Mouse (Mus musculus): ENCODE results near the gene Katnal1. TPM values are rescaled to one million over a fixed set of nuclear protein-coding genes. Genes with fewer than 3 reads are reported as not detected.

Katnal1 gene
- polyA plus RNA-seq, 1 experiment from 2014 or later = 38.0 TPM

- Histone ChIP-seq H3K36me3 (replicated peaks; ENCODE audit: control insufficient read depth, insufficient read depth) (peaks cover 29% of the 10 kb centered on the region), H3K4me1 (replicated peaks; ENCODE audit: control insufficient read depth, insufficient read depth, low read length) (no peaks in the 10 kb centered on the region), H3K27me3 (ENCODE audit: control insufficient read depth, insufficient read depth, low read length) (no peaks in the 10 kb centered on the region), H3K4me3 (replicated peaks; ENCODE audit: low read length) (no peak overlapping the region), H3K9me3 (ENCODE audit: control insufficient read depth, low read length) (no peaks in the 10 kb centered on the region), H3K27ac (no peak overlapping the region; the same call in 1 of the 2 replicates), H3K4me2 (replicated peaks) (peak overlapping the region; percentile 33), H3K9ac (peak overlapping the region; percentile 37; the same call in 1 of the 2 replicates)
- 27% methylated on average over 22 of the region's 22 CpGs for WGBS
- ATAC-seq (ENCODE audit: low FRiP score) (peak; percentile 91), DNase-seq (ENCODE audit: low spot score) (peak; percentile 52)
Measured at GRCm38 (mm10) chr5:148885821-148886609, 43.1 kb downstream of the Katnal1 start.

- 85% methylated on average over 8 of the region's 8 CpGs for WGBS
- Histone ChIP-seq H3K36me3 (replicated peaks; ENCODE audit: control insufficient read depth, insufficient read depth) (peaks cover 20% of the 10 kb centered on the region), H3K4me2 (replicated peaks) (no peak overlapping the region), H3K9ac (no peak overlapping the region), H3K9me3 (ENCODE audit: control insufficient read depth, low read length) (no peaks in the 10 kb centered on the region), H3K4me3 (replicated peaks; ENCODE audit: low read length) (no peak overlapping the region), H3K27ac (no peak overlapping the region), H3K4me1 (replicated peaks; ENCODE audit: control insufficient read depth, insufficient read depth, low read length) (no peaks in the 10 kb centered on the region), H3K27me3 (ENCODE audit: control insufficient read depth, insufficient read depth, low read length) (no peaks in the 10 kb centered on the region)
- DNase-seq (ENCODE audit: low spot score) (no peak), ATAC-seq (ENCODE audit: low FRiP score) (no peak)
Measured at GRCm38 (mm10) chr5:148883671-148884070, 45.4 kb downstream of the Katnal1 start.

GRCm38 (mm10) chr5:148879218-148879617 lies 49.9 kb downstream of the Katnal1 start:
- Histone ChIP-seq H3K9me3 (ENCODE audit: control insufficient read depth, low read length) (no peaks in the 10 kb centered on the region), H3K27ac (no peak overlapping the region), H3K27me3 (ENCODE audit: control insufficient read depth, insufficient read depth, low read length) (no peaks in the 10 kb centered on the region), H3K9ac (no peak overlapping the region), H3K4me3 (replicated peaks; ENCODE audit: low read length) (no peak overlapping the region), H3K36me3 (replicated peaks; ENCODE audit: control insufficient read depth, insufficient read depth) (peaks cover 48% of the 10 kb centered on the region), H3K4me2 (replicated peaks) (no peak overlapping the region), H3K4me1 (replicated peaks; ENCODE audit: control insufficient read depth, insufficient read depth, low read length) (no peaks in the 10 kb centered on the region)
- 85% methylated on average over 6 of the region's 6 CpGs for WGBS
- no peak for DNase-seq (ENCODE audit: low spot score)
- ATAC-seq (ENCODE audit: low FRiP score) = no peak

- Histone ChIP-seq H3K9me3 (ENCODE audit: control insufficient read depth, low read length) (no peaks in the 10 kb centered on the region), H3K36me3 (replicated peaks; ENCODE audit: control insufficient read depth, insufficient read depth) (peaks cover 39% of the 10 kb centered on the region), H3K4me2 (replicated peaks) (no peak overlapping the region), H3K4me3 (replicated peaks; ENCODE audit: low read length) (no peak overlapping the region), H3K4me1 (replicated peaks; ENCODE audit: control insufficient read depth, insufficient read depth, low read length) (no peaks in the 10 kb centered on the region), H3K9ac (no peak overlapping the region), H3K27me3 (ENCODE audit: control insufficient read depth, insufficient read depth, low read length) (no peaks in the 10 kb centered on the region), H3K27ac (no peak overlapping the region)
- DNase-seq (ENCODE audit: low spot score) = no peak
- ATAC-seq (ENCODE audit: low FRiP score) = no peak
- WGBS = 93% methylated on average over 8 of the region's 8 CpGs
Measured at GRCm38 (mm10) chr5:148873116-148873515, 56.0 kb downstream of the Katnal1 start.

GRCm38 (mm10) chr5:148869583-148869982 lies 59.5 kb downstream of the Katnal1 start:
- no peaks in the 10 kb centered on the region for H3K9me3 ChIP-seq (ENCODE audit: control insufficient read depth, low read length)
- no peak for ATAC-seq (ENCODE audit: low FRiP score)
- 52% methylated on average over 3 of the region's 3 CpGs for WGBS
- no peaks in the 10 kb centered on the region for H3K27me3 ChIP-seq (ENCODE audit: control insufficient read depth, insufficient read depth, low read length)
- no peak overlapping the region for H3K9ac ChIP-seq
- H3K36me3 ChIP-seq (replicated peaks; ENCODE audit: control insufficient read depth, insufficient read depth) = peaks cover 9% of the 10 kb centered on the region
- H3K27ac ChIP-seq = no peak overlapping the region
- DNase-seq (ENCODE audit: low spot score) = no peak
- H3K4me3 ChIP-seq (replicated peaks; ENCODE audit: low read length) = no peak overlapping the region
- H3K4me1 ChIP-seq (replicated peaks; ENCODE audit: control insufficient read depth, insufficient read depth, low read length) = no peaks in the 10 kb centered on the region
- no peak overlapping the region for H3K4me2 ChIP-seq (replicated peaks)

- Histone ChIP-seq H3K9me3 (ENCODE audit: control insufficient read depth, low read length) (no peaks in the 10 kb centered on the region), H3K4me2 (replicated peaks) (no peak overlapping the region), H3K4me1 (replicated peaks; ENCODE audit: control insufficient read depth, insufficient read depth, low read length) (no peaks in the 10 kb centered on the region), H3K36me3 (replicated peaks; ENCODE audit: control insufficient read depth, insufficient read depth) (no peaks in the 10 kb centered on the region), H3K27me3 (ENCODE audit: control insufficient read depth, insufficient read depth, low read length) (no peaks in the 10 kb centered on the region), H3K27ac (no peak overlapping the region), H3K4me3 (replicated peaks; ENCODE audit: low read length) (no peak overlapping the region), H3K9ac (no peak overlapping the region)
- 89% methylated on average over 6 of the region's 6 CpGs for WGBS
- DNase-seq (ENCODE audit: low spot score) = no peak
- no peak for ATAC-seq (ENCODE audit: low FRiP score)
Measured at GRCm38 (mm10) chr5:148867766-148868165, 61.4 kb downstream of the Katnal1 start.

GRCm38 (mm10) chr5:148867171-148867570 lies 61.9 kb downstream of the Katnal1 start:
- Histone ChIP-seq H3K4me1 (replicated peaks; ENCODE audit: control insufficient read depth, insufficient read depth, low read length) (no peaks in the 10 kb centered on the region), H3K9ac (no peak overlapping the region), H3K4me3 (replicated peaks; ENCODE audit: low read length) (no peak overlapping the region), H3K9me3 (ENCODE audit: control insufficient read depth, low read length) (no peaks in the 10 kb centered on the region), H3K4me2 (replicated peaks) (no peak overlapping the region), H3K27me3 (ENCODE audit: control insufficient read depth, insufficient read depth, low read length) (no peaks in the 10 kb centered on the region), H3K36me3 (replicated peaks; ENCODE audit: control insufficient read depth, insufficient read depth) (no peaks in the 10 kb centered on the region), H3K27ac (no peak overlapping the region)
- DNase-seq (ENCODE audit: low spot score) = no peak
- WGBS = 90% methylated on average over 7 of the region's 7 CpGs
- ATAC-seq (ENCODE audit: low FRiP score) = no peak

- DNase-seq (ENCODE audit: low spot score) = no peak
- no peak overlapping the region for H3K4me3 ChIP-seq (replicated peaks; ENCODE audit: low read length)
- WGBS = 85% methylated on average over 10 of the region's 10 CpGs
- no peak overlapping the region for H3K27ac ChIP-seq
- no peaks in the 10 kb centered on the region for H3K4me1 ChIP-seq (replicated peaks; ENCODE audit: control insufficient read depth, insufficient read depth, low read length)
- H3K9me3 ChIP-seq (ENCODE audit: control insufficient read depth, low read length) = no peaks in the 10 kb centered on the region
- ATAC-seq (ENCODE audit: low FRiP score) = no peak
- H3K9ac ChIP-seq = no peak overlapping the region
- no peaks in the 10 kb centered on the region for H3K36me3 ChIP-seq (replicated peaks; ENCODE audit: control insufficient read depth, insufficient read depth)
- H3K27me3 ChIP-seq (ENCODE audit: control insufficient read depth, insufficient read depth, low read length) = no peaks in the 10 kb centered on the region
- H3K4me2 ChIP-seq (replicated peaks) = no peak overlapping the region
Measured at GRCm38 (mm10) chr5:148866571-148866970, 62.5 kb downstream of the Katnal1 start.

GRCm38 (mm10) chr5:148863409-148863808 lies 65.7 kb downstream of the Katnal1 start:
- Histone ChIP-seq H3K36me3 (replicated peaks; ENCODE audit: control insufficient read depth, insufficient read depth) (no peaks in the 10 kb centered on the region), H3K9ac (no peak overlapping the region), H3K4me2 (replicated peaks) (no peak overlapping the region), H3K9me3 (ENCODE audit: control insufficient read depth, low read length) (no peaks in the 10 kb centered on the region), H3K4me1 (replicated peaks; ENCODE audit: control insufficient read depth, insufficient read depth, low read length) (no peaks in the 10 kb centered on the region), H3K27me3 (ENCODE audit: control insufficient read depth, insufficient read depth, low read length) (no peaks in the 10 kb centered on the region), H3K27ac (no peak overlapping the region), H3K4me3 (replicated peaks; ENCODE audit: low read length) (no peak overlapping the region)
- 62% methylated on average over 6 of the region's 6 CpGs for WGBS
- no peak for ATAC-seq (ENCODE audit: low FRiP score)
- no peak for DNase-seq (ENCODE audit: low spot score)

All from hindbrain, embryonic 14.5 days (tissue).